Mouse (Mus musculus) lung, adult 2 months (tissue): Measurements from ENCODE around the gene Hltf. TPM values are rescaled to one million over a fixed set of nuclear protein-coding genes. Genes with fewer than 3 reads are reported as not detected.
"Not testable (repeated sequence)": the region's sequence is repeated elsewhere in the genome, so short reads cannot be mapped to it uniquely, and the experiment has no call there.

ENCODE experiments used
- DNase-seq: peaks from one replicate; pipeline ENCODE4 v3.0.0; 2022
- H3K4me1 ChIP-seq: fragments of 200-500 bp; 2 replicates; pipeline ENCODE4 v1.6.1; 2011; ENCODE audit warnings: low read length; ENCODE audit not compliant: control insufficient read depth, insufficient read depth
- H3K4me3 ChIP-seq: fragments of 200-500 bp; replicated peaks from 2 replicates; pipeline ENCODE3; 2011; ENCODE audit warnings: low read depth, mild to moderate bottlenecking, control low read depth, low read length; ENCODE audit errors: extremely low read depth
- CTCF ChIP-seq: fragments of 200-500 bp; IDR thresholded peaks from 2 replicates; pipeline ENCODE4 v1.5.1; 2011; ENCODE audit warnings: mild to moderate bottlenecking, low read length, control low read depth; ENCODE audit not compliant: insufficient read depth
- POLR2A ChIP-seq: fragments of 200-500 bp; IDR thresholded peaks from 2 replicates; pipeline ENCODE4 v1.6.1; 2011; ENCODE audit warnings: low read depth, mild to moderate bottlenecking, control low read depth, low read length, borderline replicate concordance; ENCODE audit errors: extremely low read depth
- WGBS: fragments of 180-500 bp; shearing (Covaris S2); methylation state at CpG from one replicate; pipeline ENCODE4 v1.1.7; 2018; 5-methylcytosine and 5-hydroxymethylcytosine counted together
- polyA plus RNA-seq: library from polyadenylated mRNA; depleted of rRNA; stranded (reverse); fragments of >200 nt; gene quantifications from 2 replicates; pipeline ENCODE4 v1.2.3, GENCODE M21; 2012

The Hltf gene
- polyA plus RNA-seq, 1 experiment = 4.8 TPM

DNA sequence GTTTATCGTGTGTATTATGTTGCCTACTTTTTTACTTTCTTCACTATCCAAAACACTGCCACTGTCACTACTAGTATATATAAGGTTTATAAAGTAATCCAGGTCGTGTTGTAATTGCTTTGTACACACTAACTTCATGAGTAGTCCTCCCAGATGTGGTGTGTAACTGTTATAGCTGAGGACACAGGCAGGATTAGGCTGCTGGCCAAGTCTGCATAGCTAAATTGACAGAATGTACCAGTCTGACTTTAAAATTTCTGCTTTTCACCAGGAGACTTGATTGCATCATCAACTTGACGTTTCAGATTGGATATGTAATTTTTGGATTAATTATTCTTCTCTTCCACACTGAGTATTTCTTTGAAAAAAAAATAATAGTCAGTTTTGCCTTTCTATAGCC, 46.2 kb downstream of the Hltf start:
- no peak for DNase-seq
- Histone ChIP-seq H3K4me3 (no peak overlapping the region), H3K4me1 (peaks cover 3% of the 10 kb centered on the region)
- 60% methylated on average over 3 of the region's 3 CpGs for WGBS
- no peak for TF ChIP-seq CTCF
- TF ChIP-seq POLR2A = no peak

DNA sequence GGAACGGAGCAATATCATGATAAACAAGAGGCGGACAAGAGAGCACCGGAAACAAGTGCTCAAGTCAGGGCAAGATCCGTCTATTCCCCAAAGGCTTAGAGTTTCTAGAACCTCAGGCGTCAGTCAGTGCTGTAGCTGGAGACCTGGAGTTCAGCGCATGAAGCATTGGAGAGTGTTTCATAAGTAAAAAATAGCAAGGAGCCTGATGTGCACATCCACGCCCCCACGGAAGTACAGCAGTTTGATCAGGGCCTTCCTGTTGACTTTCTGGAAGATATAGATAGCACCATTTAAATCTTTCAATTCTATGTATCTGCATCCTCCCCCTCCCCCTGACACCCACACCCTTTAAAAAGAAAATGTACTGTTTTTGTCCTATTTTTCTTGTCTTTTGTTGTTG, 46.7 kb downstream of the Hltf start:
- no peak overlapping the region for H3K4me3 ChIP-seq
- TF ChIP-seq CTCF = no peak
- no peak for TF ChIP-seq POLR2A
- 66% methylated on average over 8 of the region's 8 CpGs for WGBS
- H3K4me1 ChIP-seq = peaks cover 3% of the 10 kb centered on the region
- no peak for DNase-seq

DNA sequence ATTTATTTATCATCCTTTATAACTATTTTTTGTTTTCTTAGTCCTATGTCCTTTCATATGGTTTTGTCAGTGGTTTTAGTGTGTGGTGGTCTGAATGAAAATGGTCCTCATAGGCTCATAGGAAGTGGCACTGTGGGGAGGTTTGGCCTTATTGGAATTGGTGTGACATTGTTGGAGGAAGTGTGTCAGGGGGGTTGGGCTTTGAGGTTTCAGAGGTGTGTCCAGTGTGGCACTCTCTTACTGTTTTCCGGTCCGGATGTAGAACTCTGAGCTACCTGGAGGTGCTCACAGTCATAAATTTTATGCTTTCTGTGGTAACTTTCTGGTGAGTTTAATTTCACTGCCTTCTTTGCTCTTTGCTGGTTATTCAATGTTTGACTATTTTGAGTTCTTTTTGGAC, 47.2 kb downstream of the Hltf start:
- DNase-seq = no peak
- Histone ChIP-seq H3K4me1 (peaks cover 3% of the 10 kb centered on the region), H3K4me3 (no peak overlapping the region)
- WGBS = 71% methylated on average over 2 of the region's 2 CpGs
- no peak for TF ChIP-seq POLR2A
- no peak for TF ChIP-seq CTCF

DNA sequence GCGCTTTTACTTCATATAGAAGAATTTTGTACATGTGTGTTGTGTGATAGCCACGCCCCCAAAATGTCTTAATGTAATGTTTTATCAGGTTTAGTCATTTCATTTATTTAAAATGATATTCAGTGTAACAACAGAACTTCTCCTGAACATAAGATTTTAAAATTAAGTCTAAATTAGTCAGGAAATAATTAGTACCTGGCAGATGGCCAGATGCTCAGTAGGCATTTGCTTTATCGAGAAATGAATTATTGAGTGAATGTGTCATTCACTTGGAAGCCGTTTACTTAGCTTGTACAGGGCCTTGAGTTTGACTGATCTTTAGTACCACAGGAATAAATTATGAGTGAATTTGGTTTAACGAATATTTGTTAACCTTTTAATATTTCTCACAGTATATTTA, 51.3 kb downstream of the Hltf start:
- DNase-seq = no peak

DNA sequence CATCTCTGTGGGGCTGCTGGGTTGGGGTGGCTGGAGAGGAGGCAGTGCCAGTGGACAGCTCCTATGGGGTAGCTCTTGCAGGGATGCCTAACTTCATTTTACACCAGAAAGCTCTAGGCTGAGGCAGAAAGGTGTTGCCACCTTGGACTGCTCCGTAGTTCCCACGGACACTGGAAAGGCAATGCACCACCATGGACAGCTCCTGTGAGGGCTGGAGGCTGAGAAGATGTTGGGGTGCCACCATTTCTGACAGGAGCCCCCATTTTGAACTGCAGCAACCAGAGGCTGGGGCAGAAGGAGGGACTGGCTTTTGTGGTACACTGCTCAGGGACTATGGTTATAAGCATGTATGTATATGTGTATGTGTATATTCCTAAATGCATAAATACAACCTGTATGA, 54.3 kb downstream of the Hltf start:
- no peak overlapping the region for H3K4me3 ChIP-seq
- H3K4me1 ChIP-seq = no peaks in the 10 kb centered on the region
- no peak for DNase-seq
- TF ChIP-seq POLR2A = no peak
- TF ChIP-seq CTCF = no peak
- WGBS = 88% methylated on average over 2 of the region's 2 CpGs

More for the DNA sequence above, 51.3 kb downstream of the Hltf start:
- 80% methylated on average over 5 of the region's 5 CpGs for WGBS
- TF ChIP-seq POLR2A (no peak), CTCF (no peak)
- peaks cover 3% of the 10 kb centered on the region for H3K4me1 ChIP-seq
- no peak overlapping the region for H3K4me3 ChIP-seq

DNA sequence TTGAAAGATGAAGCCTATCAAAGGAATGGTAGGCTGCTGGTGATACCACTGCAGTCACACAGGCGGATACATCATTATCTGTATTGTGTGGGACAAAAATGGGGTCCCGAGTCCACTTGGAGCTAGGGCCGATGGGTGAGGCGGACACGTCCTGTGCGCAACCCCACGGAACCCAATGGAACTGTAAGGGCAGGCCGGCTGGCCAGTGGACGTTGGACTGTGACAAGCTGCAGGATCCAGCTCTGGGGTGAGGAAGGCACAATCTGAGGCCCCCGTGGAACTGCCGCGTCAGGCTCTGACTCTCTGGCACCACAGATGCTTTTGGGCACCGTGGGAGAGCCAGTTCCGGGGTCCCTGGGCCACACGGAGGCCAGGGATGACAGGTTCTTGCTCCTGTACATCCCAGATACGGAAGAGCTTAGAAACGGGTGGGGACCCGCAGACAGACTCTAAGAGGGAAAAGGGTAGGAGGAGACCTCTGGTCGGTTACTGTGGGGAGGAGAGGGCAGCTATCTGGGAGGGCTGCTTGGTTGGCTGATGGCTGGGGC, 61.5 kb downstream of the Hltf start:
- TF ChIP-seq POLR2A (no peak), CTCF (no peak)
- DNase-seq = no peak
- WGBS = 88% methylated on average over 19 of the region's 19 CpGs
- Histone ChIP-seq H3K4me3 (no peak overlapping the region), H3K4me1 (no peaks in the 10 kb centered on the region)

DNA sequence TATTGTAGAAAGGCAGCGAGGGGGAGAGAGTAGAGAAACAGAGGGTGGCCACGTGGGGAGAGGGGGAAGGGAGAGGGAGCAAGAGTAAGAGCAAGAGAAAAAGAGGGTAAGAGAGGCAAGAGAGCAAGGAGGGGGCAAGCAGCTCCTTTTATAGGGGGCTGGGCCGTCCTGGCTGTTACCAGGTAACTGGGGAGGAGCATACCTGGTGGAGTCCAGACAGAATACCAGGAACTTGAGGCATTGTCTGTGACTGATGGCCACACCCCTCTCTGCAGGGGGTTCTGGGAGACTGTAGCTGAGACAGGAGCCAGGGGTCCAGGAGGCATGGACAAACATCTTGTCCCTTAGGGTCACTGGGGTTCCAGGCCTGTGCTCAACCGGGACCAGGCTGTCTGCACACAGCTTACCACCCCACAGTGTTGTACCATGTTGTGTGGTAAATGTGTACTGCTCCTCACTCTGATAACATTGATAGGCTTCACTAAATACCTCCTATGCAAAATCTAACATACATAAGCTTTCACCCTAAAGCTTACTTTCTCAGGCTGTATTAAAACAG, 62.2 kb downstream of the Hltf start:
- no peak overlapping the region for H3K4me3 ChIP-seq
- H3K4me1 ChIP-seq = no peaks in the 10 kb centered on the region
- no peak for DNase-seq
- 71% methylated on average over 4 of the region's 4 CpGs for WGBS
- TF ChIP-seq POLR2A (no peak), CTCF (no peak)

DNA sequence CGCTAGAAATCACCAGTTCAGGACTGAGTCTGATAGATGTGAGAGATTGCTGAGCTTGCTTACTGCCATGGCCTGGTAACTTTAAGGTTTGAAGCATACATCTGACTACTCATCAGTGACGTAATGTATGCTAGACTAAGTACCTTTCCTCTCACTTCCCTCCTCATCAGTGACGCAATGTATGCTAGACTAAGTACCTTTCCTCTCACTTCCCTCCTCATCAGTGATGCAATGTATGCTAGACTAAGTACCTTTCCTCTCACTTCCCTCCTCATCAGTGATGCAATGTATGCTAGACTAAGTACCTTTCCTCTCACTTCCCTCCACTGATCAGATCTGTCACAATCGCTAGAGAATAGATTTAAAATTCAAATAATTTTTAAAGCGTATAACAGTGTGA, 64.0 kb downstream of the Hltf start:
- 75% methylated on average over 5 of the region's 5 CpGs for WGBS
- not testable (repeated sequence) for DNase-seq, H3K4me1 ChIP-seq, H3K4me3 ChIP-seq

DNA sequence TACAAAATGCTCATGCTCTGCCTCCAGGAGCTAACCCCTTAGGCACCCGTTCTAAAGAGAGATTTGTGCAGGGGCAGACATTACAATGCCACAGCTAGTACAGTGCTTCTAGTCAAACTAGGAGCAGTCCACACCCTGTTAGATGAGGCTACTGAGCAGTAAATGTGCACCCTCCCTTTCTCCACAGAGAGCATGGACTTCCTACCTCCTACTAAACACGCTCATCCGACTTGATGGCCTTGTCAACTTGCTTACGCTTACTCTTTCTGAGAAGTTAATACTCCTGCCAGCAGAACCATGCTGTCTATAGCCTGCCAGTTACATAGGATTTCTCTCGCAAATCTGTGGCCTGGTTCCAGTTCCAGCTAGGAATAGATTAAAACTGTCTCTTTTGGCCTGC, 68.0 kb downstream of the Hltf start:
- no peak for TF ChIP-seq POLR2A
- no peak for TF ChIP-seq CTCF
- Histone ChIP-seq H3K4me1 (peaks cover 4% of the 10 kb centered on the region; the same call in 1 of the 2 replicates), H3K4me3 (no peak overlapping the region)
- WGBS = 79% methylated on average over 5 of the region's 5 CpGs
- no peak for DNase-seq

DNA sequence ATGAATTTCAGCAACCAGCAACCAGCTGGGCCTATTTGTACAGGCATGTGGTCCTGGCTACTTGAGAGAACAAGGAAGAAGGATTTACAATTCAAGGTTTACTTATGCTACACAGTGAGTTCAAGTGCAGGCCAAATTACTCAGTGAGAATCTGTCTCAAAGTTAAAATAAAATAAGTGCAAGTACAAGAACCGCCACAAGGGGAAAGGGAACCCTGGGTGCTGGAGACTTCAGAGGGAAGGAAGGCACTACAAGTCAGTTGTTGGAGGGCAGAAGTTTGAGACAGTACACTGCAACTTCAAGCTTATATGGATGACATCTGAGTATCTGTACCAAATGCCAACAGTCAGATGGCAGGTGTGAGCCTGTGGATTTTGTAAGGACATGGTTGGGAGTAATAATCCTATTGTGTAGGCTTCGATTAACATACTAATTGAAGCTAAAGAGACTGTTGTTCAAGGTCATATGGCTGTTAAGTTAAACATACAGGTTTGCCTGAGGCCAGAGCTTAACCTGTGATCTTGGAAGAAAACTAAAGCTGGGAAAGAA, 69.5 kb downstream of the Hltf start:
- DNase-seq = no peak
- no peak overlapping the region for H3K4me3 ChIP-seq
- TF ChIP-seq POLR2A (no peak), CTCF (no peak)
- 71% methylated on average over 2 of the region's 2 CpGs for WGBS
- H3K4me1 ChIP-seq = peaks cover 9% of the 10 kb centered on the region
